Mouse (Mus musculus) layer of hippocampus, postnatal 14 days (tissue): ENCODE results near the gene Olfr44. TPM values are rescaled to one million over a fixed set of nuclear protein-coding genes. Genes with fewer than 3 reads are reported as not detected.
A peak's percentile ranks its signal among the peaks of the same experiment; 100 is the strongest.

ENCODE experiments used
- DNase-seq, 2 experiments: peaks; one replicate each; pipeline ENCODE4 v3.0.0; 2021 to 2022; ENCODE audit warnings: low spot score in 2 of 2, mixed read lengths in 1 of 2
- long read RNA-seq, 2 experiments: library from polyadenylated mRNA; stranded (forward); transcript quantifications; one replicate each; pipeline ENCODE4 v2.0.0; 2021
- total RNA-seq, 2 experiments: library from RNA; stranded (reverse); gene quantifications; 2 replicates each; pipeline ENCODE4 v1.2.3; 2021

Olfr44 gene
- total RNA-seq, result not detected
- long read RNA-seq, experiment 1, result 0 reads
- long read RNA-seq, experiment 2, result 0 reads

- no peak for DNase-seq
Measured at GRCm38 (mm10) chr9:39493895-39494294, at the start of gene Olfr44. Gene Olfr44, minus strand, starts transcription at chr9:39493995.

GRCm38 (mm10) chr9:39523616-39524285 lies 30.0 kb upstream of the Olfr44 start:
- DNase-seq, result no peak

DNA sequence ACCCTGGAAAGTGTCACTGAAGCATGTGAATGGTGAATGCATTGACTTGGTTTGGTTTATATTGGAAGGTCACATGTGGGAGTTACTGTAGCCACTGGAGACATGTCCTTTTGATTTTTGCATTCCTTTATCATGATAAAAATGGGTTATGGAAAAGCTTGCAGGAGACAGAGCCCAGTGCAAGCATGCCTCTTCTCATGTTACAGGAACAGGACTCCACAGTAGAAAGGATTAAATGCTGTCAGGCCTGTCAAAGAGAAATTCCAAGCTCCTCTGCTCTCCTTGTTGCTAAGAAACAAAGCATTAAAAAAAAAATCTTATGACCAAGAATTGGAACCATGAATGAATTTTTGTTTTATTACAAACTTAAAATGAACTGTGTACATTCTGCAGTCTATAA lies 24.8 kb upstream of the Olfr44 start:
- no peak for DNase-seq

DNA sequence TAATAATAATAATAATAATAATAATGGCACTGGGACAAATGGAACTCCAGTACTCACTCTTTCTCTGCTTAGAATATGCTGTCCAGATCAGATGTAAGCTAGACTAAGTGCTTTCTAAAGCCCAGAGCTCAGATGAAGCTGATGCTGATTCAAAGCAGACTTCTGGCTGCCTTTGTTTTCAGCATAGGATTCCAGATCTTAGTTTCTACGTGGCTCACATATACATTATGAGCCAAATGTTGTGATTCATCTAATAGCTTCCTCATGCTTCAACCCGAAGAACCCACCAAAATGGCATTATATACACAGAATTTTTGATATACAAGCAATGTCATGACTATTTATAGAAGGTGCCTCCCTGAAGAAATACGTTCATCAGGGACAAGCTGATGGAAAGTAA lies 21.7 kb upstream of the Olfr44 start, which contains the start of gene Olfr957:
Gene Olfr957 (minus strand): TSS at position 279 of the 400 bp plus-strand sequence.
- no peak for DNase-seq

- no peak for DNase-seq
Measured at GRCm38 (mm10) chr9:39509412-39509811, 15.6 kb upstream of the Olfr44 start.

GRCm38 (mm10) chr9:39508998-39509397 lies 15.2 kb upstream of the Olfr44 start:
- DNase-seq, result peak; percentile 60 to 77

GRCm38 (mm10) chr9:39471844-39472243 lies 22.0 kb downstream of the Olfr44 start, which contains the start of gene Olfr955:
Gene Olfr955, minus strand, starts transcription at chr9:39471944.
- DNase-seq, result no peak

DNA sequence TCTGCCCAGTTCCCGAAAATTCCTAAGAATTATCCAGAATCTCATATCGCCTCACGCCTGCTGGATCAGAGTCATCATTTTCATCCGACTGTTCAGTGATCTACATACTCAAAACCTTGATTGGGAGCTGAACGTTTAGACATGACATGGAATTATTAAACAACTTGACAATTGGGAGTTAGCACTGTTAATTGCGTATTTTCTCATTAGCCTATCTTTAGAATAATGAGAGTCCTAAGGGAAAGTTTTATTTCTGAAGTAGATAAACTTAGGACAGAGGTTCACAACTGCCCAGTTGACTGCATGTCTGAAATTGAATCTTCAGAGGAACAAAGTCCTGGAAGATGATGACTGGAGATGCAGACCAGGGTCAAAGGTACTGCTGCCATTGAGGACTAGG lies 37.4 kb downstream of the Olfr44 start, which contains the start of gene Olfr954:
Gene Olfr954 (plus strand): TSS at position 301 of the 400 bp plus-strand sequence.
- DNase-seq, result no peak

Other genes with a start within 250 kb of the Olfr44 start
- gene Olfr1537, start 244.0 kb downstream of the Olfr44 start, total RNA-seq, result not detected
- not detected for gene Olfr945, start 217.2 kb downstream of the Olfr44 start, total RNA-seq
- gene Olfr948, start 167.9 kb downstream of the Olfr44 start, total RNA-seq, result not detected
- not detected for gene Olfr951, start 106.6 kb downstream of the Olfr44 start, total RNA-seq
- gene Olfr952, start 66.8 kb downstream of the Olfr44 start, total RNA-seq, result not detected
- gene Olfr954, start 37.3 kb downstream of the Olfr44 start, total RNA-seq, result not detected
- not detected for gene Olfr955, start 22.1 kb downstream of the Olfr44 start, total RNA-seq
- gene Olfr957, start 21.8 kb upstream of the Olfr44 start, total RNA-seq, result not detected
- not detected for gene Olfr958, start 60.1 kb upstream of the Olfr44 start, total RNA-seq
- not detected for gene Olfr959, start 81.6 kb upstream of the Olfr44 start, total RNA-seq
- gene AW551984, start 110.4 kb upstream of the Olfr44 start, total RNA-seq, result 10 to 100 TPM; 13.2 to 13.8 TPM
- not detected for gene Olfr148, start 116.7 kb upstream of the Olfr44 start, total RNA-seq
- not detected for gene Olfr960, start 127.4 kb upstream of the Olfr44 start, total RNA-seq
- gene Olfr961, start 151.1 kb upstream of the Olfr44 start, total RNA-seq, result not detected
- gene Olfr963, start 173.2 kb upstream of the Olfr44 start, total RNA-seq, result not detected
- gene Olfr149, start 213.1 kb upstream of the Olfr44 start, total RNA-seq, result not detected
- not detected for gene Olfr965, start 217.4 kb upstream of the Olfr44 start, total RNA-seq
- gene Olfr150, start 237.0 kb upstream of the Olfr44 start, total RNA-seq, result not detected